Mouse (Mus musculus) thymus, adult 2 months (tissue): ENCODE measurements at regions not wholly inside any gene's neighbourhood (a gene's known extent, or its start where the extent isn't known, plus 50 kb on each side); places are given as distances from the start of the nearest gene placed in this dataset.

Source experiments
- DNase-seq: peaks from one replicate; pipeline ENCODE4 v3.0.0; 2021
- H3K27ac ChIP-seq: fragments of 200-500 bp; 2 replicates; pipeline ENCODE4 v1.5.1; 2012; ENCODE audit warnings: low read length, control low read depth; ENCODE audit not compliant: control insufficient read depth, insufficient read depth
- H3K27me3 ChIP-seq: fragments of 200-500 bp; 2 replicates; pipeline ENCODE4 v1.6.1; 2012; ENCODE audit warnings: mild to moderate bottlenecking, low read length, moderate library complexity, mixed read lengths; ENCODE audit not compliant: control insufficient read depth, insufficient read depth
- H3K36me3 ChIP-seq: fragments of 200-500 bp; 2 replicates; pipeline ENCODE4 v1.6.1; 2012; ENCODE audit warnings: mild to moderate bottlenecking, low read length, moderate library complexity; ENCODE audit not compliant: control insufficient read depth, insufficient read depth
- H3K4me1 ChIP-seq: fragments of 200-500 bp; replicated peaks from 2 replicates; pipeline ENCODE4 v1.6.1; 2012; ENCODE audit warnings: low read length; ENCODE audit not compliant: control insufficient read depth, insufficient read depth
- H3K4me3 ChIP-seq: fragments of 200-500 bp; 2 replicates; pipeline ENCODE4 v1.5.1; 2012; ENCODE audit warnings: mild to moderate bottlenecking, low read length, control low read depth, moderate library complexity; ENCODE audit not compliant: control insufficient read depth, insufficient read depth
- CTCF ChIP-seq: fragments of 200-500 bp; IDR thresholded peaks from 2 replicates; pipeline ENCODE4 v1.5.1; 2012; ENCODE audit warnings: mild to moderate bottlenecking, control low read depth, low read length, moderate library complexity, borderline replicate concordance; ENCODE audit not compliant: control insufficient read depth, poor library complexity, insufficient read depth; ENCODE audit errors: extremely low read depth
- POLR2A ChIP-seq: fragments of 200-500 bp; IDR thresholded peaks from 2 replicates; pipeline ENCODE4 v1.6.1; 2012; ENCODE audit warnings: mild to moderate bottlenecking, low read length, control low read depth, moderate library complexity; ENCODE audit not compliant: control insufficient read depth, poor library complexity, insufficient read depth; ENCODE audit errors: extremely low read depth
- WGBS: fragments of 180-500 bp; shearing (Covaris S2); methylation state at CpG from one replicate; pipeline ENCODE4 v1.1.7; 2018; 5-methylcytosine and 5-hydroxymethylcytosine counted together

- H3K27me3 ChIP-seq, result no peaks in the 10 kb centered on the region
- WGBS, result 97% methylated on average over 1 of the region's 1 CpGs
- DNase-seq, result no peak
- H3K27ac ChIP-seq, result no peak overlapping the region
- H3K36me3 ChIP-seq, result no peaks in the 10 kb centered on the region
- TF ChIP-seq POLR2A, result no peak
- no peak for TF ChIP-seq CTCF
- no peak overlapping the region for H3K4me3 ChIP-seq
- no peaks in the 10 kb centered on the region for H3K4me1 ChIP-seq
Measured at GRCm38 (mm10) chr3:21859436-21859835, 217.0 kb upstream of the Tbl1xr1 start.

- WGBS, result 91% methylated on average over 4 of the region's 4 CpGs
- Histone ChIP-seq H3K4me1 (no peaks in the 10 kb centered on the region), H3K4me3 (no peak overlapping the region), H3K36me3 (no peaks in the 10 kb centered on the region), H3K27ac (no peak overlapping the region), H3K27me3 (no peaks in the 10 kb centered on the region)
- no peak for DNase-seq
- TF ChIP-seq CTCF (no peak), POLR2A (no peak)
Measured at GRCm38 (mm10) chr3:21860915-21861635, 215.4 kb upstream of the Tbl1xr1 start.

GRCm38 (mm10) chr3:21861636-21861970 lies 214.8 kb upstream of the Tbl1xr1 start:
- no peaks in the 10 kb centered on the region for H3K27me3 ChIP-seq
- no peak overlapping the region for H3K4me3 ChIP-seq
- TF ChIP-seq POLR2A (no peak), CTCF (no peak)
- H3K36me3 ChIP-seq, result no peaks in the 10 kb centered on the region
- DNase-seq, result no peak
- 94% methylated on average over 4 of the region's 4 CpGs for WGBS
- no peaks in the 10 kb centered on the region for H3K4me1 ChIP-seq
- no peak overlapping the region for H3K27ac ChIP-seq

GRCm38 (mm10) chr3:21864391-21864790 lies 212.1 kb upstream of the Tbl1xr1 start:
- Histone ChIP-seq H3K36me3 (no peaks in the 10 kb centered on the region), H3K27me3 (no peaks in the 10 kb centered on the region), H3K4me1 (no peaks in the 10 kb centered on the region), H3K27ac (no peak overlapping the region), H3K4me3 (no peak overlapping the region)
- no peak for TF ChIP-seq POLR2A
- no peak for TF ChIP-seq CTCF
- 96% methylated on average over 5 of the region's 5 CpGs for WGBS
- no peak for DNase-seq

GRCm38 (mm10) chr3:21865856-21866255 lies 210.6 kb upstream of the Tbl1xr1 start:
- Histone ChIP-seq H3K36me3 (no peaks in the 10 kb centered on the region), H3K4me3 (no peak overlapping the region), H3K27ac (no peak overlapping the region), H3K27me3 (no peaks in the 10 kb centered on the region), H3K4me1 (no peaks in the 10 kb centered on the region)
- no peak for DNase-seq
- no peak for TF ChIP-seq POLR2A
- TF ChIP-seq CTCF, result no peak
- WGBS, result 96% methylated on average over 1 of the region's 1 CpGs

- Histone ChIP-seq H3K27ac (no peak overlapping the region), H3K4me3 (no peak overlapping the region), H3K4me1 (no peaks in the 10 kb centered on the region), H3K27me3 (no peaks in the 10 kb centered on the region), H3K36me3 (no peaks in the 10 kb centered on the region)
- 34% methylated on average over 2 of the region's 2 CpGs for WGBS
- no peak for DNase-seq
- TF ChIP-seq CTCF (no peak), POLR2A (no peak)
Measured at GRCm38 (mm10) chr3:21878396-21878795, 198.1 kb upstream of the Tbl1xr1 start.

- WGBS, result 14% methylated on average over 3 of the region's 3 CpGs
- DNase-seq, result no peak
- TF ChIP-seq POLR2A (no peak), CTCF (no peak)
Measured at GRCm38 (mm10) chr3:21884216-21884615, 192.2 kb upstream of the Tbl1xr1 start.

More at GRCm38 (mm10) chr3:21884216-21884615, 192.2 kb upstream of the Tbl1xr1 start:
- Histone ChIP-seq H3K36me3 (no peaks in the 10 kb centered on the region), H3K4me3 (no peak overlapping the region), H3K27me3 (no peaks in the 10 kb centered on the region), H3K4me1 (no peaks in the 10 kb centered on the region), H3K27ac (no peak overlapping the region)
